Mouse (Mus musculus): ENCODE measurements around the gene Ppil4.
"Not testable (repeated sequence)": the region's sequence is repeated elsewhere in the genome, so short reads cannot be mapped to it uniquely, and the experiment has no call there.

The Ppil4 gene

DNA sequence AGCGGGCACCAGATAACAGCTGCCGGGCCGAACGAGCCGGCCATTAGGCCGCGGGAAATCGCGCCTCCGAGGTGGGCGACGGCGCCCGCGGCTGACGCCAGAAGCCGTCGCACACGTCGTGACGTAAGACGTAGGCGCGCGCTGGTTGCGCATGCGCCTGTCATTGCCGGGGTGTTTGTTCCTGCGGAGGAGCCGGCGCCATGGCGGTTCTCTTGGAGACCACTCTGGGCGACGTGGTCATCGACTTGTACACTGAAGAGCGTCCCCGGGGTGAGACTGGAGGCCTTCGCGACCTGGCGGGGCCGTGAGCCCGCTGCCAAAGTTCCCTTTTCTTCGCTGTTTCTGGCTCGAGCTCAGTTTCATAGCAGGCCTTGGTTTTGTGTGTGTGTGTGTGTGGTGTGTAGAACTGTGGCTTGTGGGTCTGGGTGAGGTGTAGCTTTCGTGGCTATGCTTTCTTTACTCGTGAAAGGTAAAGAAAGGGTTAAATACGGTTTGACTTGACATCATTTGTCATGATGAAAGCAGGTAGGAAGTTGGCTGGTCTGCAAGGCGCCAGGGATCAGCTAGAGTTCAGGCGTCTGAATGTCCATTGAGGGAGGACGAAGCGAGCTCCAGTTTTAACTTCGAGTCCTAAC, at the start of gene Ppil4, which contains the start of gene Ginm1:
Gene Ppil4, plus strand, starts transcription at position 141 of the 635 bp plus-strand sequence.
Gene Ginm1, minus strand, starts transcription at position 74 of the 635 bp plus-strand sequence.
- DNase-seq (ENCODE audit: low spot score), result peak; percentile 60

GRCm38 (mm10) chr10:7745528-7745927, 47.2 kb upstream of the Ppil4 start:
- DNase-seq (ENCODE audit: low spot score), result not testable (repeated sequence)

DNA sequence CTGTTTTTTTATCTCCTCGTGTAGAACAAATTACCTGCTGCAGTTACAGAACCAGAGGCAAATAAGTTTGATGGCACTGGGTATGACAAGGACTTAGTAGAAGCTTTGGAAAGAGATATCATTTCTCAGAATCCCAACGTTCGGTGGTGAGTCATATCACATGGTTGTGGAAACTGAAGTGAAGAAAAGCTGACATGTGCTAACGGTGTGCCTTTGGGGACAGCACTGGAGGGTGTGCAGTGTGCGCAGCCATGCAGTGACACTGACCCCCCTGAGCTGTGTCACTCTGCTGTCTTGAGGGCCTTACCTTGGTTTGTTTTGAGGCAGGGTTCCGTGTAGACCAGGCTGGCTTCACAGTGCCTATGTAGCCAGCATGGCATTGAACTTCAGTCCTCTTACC, 43.9 kb upstream of the Ppil4 start:
- no peak for DNase-seq (ENCODE audit: low spot score)

GRCm38 (mm10) chr10:7757544-7757943, 35.1 kb upstream of the Ppil4 start:
- no peak for DNase-seq (ENCODE audit: low spot score)

- DNase-seq (ENCODE audit: low spot score), result no peak
Measured at GRCm38 (mm10) chr10:7772346-7772745, 20.3 kb upstream of the Ppil4 start.

- no peak for DNase-seq (ENCODE audit: low spot score)
Measured at GRCm38 (mm10) chr10:7772769-7773168, 19.9 kb upstream of the Ppil4 start.

GRCm38 (mm10) chr10:7775421-7775820, 17.3 kb upstream of the Ppil4 start:
- no peak for DNase-seq (ENCODE audit: low spot score)

- DNase-seq (ENCODE audit: low spot score), result no peak
Measured at GRCm38 (mm10) chr10:7778361-7778760, 14.3 kb upstream of the Ppil4 start.

- no peak for DNase-seq (ENCODE audit: low spot score)
Measured at GRCm38 (mm10) chr10:7779751-7780237, 12.9 kb upstream of the Ppil4 start.

DNA sequence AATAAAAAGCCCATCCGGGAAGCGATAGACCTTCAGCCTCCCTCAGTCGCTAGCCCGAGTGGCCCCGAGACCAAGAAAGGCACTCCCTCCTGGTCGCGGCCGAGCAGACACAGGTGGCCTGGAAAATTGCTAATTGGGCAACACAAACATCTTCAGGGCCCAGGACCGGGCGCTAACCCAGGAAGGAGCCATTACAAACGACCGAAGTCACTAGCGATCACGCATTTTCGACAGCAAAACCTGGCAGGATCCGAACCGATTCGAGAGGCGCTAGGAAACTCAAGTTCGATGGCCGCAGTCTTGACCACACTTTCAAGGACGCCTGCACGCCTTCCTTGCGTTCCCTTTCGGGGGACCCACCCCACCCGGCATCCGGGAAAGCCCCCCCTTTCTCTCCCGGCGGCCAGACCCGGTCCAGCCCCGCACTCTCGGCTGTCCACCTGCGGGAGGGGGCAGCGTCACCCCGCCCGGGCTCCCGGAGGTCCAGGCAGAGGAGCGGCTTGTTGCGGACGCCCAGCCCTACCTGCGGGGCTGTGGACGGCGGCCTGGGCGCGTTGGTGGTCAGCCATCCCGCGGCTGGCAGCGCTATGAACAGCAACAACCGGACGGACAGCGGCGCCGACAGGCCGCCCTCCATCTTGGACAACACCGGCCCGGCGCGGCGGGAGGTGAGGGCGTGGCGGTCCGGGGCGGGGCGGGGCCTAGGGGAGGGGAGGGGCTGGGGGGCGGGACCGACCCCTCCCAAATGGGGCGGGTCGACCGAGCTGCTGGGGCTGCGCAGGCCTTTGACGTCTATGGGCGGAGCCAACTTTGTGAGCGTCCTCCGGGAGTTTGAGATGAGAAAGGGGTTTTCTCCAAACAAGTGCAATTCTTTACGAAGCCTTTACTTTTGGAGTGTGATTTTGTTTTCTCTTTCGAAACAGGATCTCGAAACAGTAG, 12.2 kb upstream of the Ppil4 start:
- peak; percentile 52 for DNase-seq (ENCODE audit: low spot score)

DNA sequence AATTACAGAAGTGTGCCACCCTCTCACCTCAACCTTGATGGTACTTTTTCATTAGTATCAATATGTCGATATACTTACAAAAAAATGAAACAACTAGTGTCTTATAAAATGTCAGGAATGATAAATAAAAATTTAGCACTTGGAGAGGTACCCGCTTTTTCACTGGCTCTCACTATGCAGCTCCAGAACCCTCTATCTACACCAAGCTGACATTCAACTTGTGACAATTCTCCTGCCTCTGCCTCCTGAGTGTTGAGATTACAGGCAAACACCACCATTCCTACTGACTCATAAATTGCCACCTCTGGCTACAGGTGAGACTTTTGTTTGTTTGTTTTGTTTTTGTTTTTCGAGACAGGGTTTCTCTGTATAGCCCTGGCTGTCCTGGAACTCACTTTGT, 11.5 kb upstream of the Ppil4 start:
- DNase-seq (ENCODE audit: low spot score), result no peak

- no peak for DNase-seq (ENCODE audit: low spot score)
Measured at GRCm38 (mm10) chr10:7787319-7787718, 5.4 kb upstream of the Ppil4 start.

DNA sequence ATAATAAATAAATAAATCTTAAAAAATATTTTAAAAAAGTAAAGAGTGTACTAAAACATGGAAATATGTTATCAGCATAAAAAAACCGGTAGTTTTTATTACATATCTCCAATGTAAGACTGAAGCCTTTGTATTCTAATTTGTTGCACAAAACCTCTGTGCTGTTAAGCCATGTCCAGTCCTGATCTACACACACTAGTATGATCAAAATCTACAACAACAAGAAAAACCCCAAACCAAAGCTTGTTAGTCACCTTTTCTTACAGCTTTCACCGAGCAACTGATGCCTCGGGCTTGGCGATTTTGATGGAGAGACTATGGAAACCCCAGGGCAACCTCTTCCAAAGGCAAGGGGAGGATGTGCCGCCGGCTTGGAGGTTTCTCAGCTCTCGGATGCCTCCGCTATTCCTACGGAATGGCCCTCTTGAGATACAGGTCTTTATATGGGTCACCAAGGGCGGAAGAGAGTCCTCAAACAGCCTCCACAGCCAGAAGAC, 389 bp upstream of the Ppil4 start:
- DNase-seq (ENCODE audit: low spot score), result no peak

DNA sequence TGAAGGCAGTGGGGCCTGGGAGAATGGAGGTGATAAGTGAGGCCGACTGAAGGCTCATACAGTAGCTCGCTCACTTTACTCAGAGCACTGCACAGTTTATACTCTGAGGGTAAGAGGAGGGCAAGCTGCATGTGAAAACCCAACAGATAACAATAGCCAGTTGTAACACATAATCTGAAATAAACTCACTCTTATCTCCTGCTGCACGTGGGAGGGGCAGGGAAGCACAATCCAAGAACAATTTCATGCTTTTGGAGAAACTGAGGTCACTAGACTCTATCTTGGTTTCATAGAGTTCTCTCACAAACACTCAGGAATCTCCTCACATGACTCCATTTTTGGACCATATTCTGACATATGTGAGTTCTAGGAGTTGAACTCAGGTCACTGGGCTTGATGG, 8.6 kb downstream of the Ppil4 start:
- DNase-seq (ENCODE audit: low spot score), result no peak

GRCm38 (mm10) chr10:7802519-7803140, 9.9 kb downstream of the Ppil4 start:
- no peak for DNase-seq (ENCODE audit: low spot score)

GRCm38 (mm10) chr10:7809937-7810336, 17.2 kb downstream of the Ppil4 start:
- DNase-seq (ENCODE audit: low spot score), result no peak

- DNase-seq (ENCODE audit: low spot score), result no peak
Measured at GRCm38 (mm10) chr10:7816476-7816875, 23.8 kb downstream of the Ppil4 start.

GRCm38 (mm10) chr10:7818676-7819075, 26.0 kb downstream of the Ppil4 start:
- DNase-seq (ENCODE audit: low spot score), result no peak

DNA sequence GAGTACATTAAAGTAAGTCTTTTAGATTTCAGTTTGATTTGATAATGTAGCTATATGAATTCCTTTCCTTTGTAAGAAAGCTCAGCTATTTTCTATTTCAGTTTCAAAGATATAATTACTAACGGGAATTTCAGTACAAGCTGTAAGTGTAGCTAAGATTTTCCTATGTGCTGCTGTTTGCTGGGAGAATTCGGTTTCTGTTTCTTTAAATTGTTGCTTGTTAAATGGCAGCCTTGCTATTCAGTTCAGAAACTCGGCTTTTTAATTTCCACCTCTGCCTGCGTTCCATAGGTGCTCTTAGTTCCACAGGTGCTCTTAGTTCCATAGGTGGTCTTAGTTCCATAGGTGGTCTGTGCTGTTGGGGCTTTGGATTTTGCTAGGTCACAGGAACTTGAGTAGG, 26.5 kb downstream of the Ppil4 start:
- no peak for DNase-seq (ENCODE audit: low spot score)

DNA sequence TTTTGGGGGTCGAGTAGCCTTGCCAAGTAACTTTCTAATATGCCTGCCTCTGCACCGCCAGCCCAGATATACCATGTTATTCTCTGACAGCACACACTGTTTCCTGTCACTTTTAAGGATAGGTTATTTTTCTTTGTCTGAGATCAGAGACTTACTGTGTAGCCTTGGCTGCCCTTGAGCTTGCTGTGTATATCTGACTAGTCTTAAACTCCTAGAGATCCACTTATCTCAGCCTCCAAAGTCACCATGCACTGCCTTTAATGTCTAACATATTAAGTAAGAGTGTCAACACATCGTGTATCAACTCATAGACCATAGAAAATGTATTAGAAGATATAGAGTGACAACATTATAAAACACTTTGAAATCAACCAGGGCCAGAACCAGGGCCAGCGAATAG, 26.9 kb downstream of the Ppil4 start:
- no peak for DNase-seq (ENCODE audit: low spot score)

DNA sequence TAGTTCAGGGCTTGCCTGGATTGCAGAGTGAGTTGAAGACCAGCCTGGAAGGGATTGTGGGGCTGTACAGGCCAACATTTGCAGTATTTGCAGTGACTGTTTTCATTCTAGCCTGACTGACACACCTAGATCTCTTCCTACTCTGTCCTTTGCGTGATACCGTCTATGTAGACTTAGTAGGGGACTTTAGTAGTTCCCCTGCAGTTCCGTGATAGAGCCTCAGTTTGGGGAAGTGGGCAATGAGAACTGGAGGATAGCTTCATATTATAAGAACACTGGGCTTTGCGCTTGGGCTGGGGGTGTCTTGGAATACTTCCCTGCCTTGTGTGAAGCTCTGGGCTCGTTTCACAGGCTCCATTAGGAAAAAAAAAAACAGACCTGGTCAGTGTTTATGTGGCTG, 27.5 kb downstream of the Ppil4 start:
- DNase-seq (ENCODE audit: low spot score), result no peak

GRCm38 (mm10) chr10:7821981-7822380, 29.3 kb downstream of the Ppil4 start:
- DNase-seq (ENCODE audit: low spot score), result no peak
